Mouse (Mus musculus) ovary, adult 18-20 months (tissue): Measurements from ENCODE around the gene Rab11fip5.
A peak's percentile ranks its signal among the peaks of the same experiment; 100 is the strongest.

Source experiments
- DNase-seq: peaks from one replicate; pipeline ENCODE4 v3.0.0; 2022; ENCODE audit warnings: low spot score, mixed read lengths

Rab11fip5 gene

DNA sequence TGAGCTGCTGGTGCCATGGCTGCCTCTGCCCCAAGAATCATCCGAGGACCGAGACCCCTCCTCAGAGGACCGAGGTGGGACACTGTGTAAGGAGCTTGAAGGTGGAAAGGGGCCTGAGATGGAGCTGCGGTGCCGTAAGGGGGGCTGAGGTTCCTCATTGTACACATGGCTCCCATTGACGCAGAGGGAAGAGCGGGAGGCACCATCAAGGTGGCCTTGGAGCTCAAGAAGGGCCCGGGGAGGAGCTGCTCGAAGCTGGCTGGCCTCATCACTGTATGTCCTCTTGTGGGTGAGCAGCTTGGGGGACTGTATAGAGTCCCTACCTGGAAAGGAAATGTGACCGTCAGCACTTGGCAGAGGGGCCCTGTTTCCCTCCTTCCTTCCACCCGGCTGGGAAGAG is 26.3 kb downstream of the Rab11fip5 start:
- no peak for DNase-seq

DNA sequence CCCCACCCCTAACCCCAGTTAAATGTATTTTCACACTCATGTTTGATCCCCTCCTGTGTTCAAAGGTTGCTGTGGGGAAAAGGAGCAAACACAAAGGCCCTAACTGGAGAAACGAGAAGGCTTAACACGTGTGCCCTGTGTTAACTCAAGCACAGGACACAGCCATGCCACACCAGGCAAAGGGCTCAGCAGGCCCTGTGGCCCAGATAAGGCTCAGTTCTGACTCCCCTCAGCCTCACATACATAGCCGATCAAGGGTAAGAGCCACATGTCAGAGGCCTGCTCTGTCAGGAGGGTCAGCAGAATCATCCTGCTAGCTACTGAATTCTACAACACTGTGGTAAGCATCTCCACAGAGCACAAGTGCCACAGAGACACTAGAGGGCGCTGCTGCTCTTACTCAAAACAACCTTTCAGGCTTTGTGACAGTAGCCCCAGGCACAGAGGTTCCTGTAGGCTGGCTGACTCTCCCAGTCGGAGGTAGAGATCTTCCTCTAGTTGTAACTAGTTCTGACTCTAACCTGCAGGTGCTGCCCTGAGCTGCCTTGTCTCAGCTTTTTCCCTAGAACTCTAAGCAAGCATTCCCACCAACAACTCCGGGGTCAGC is 28.3 kb downstream of the Rab11fip5 start:
- peak; percentile 70 for DNase-seq

GRCm38 (mm10) chr6:85344929-85345328 is 29.5 kb downstream of the Rab11fip5 start:
- no peak for DNase-seq

DNA sequence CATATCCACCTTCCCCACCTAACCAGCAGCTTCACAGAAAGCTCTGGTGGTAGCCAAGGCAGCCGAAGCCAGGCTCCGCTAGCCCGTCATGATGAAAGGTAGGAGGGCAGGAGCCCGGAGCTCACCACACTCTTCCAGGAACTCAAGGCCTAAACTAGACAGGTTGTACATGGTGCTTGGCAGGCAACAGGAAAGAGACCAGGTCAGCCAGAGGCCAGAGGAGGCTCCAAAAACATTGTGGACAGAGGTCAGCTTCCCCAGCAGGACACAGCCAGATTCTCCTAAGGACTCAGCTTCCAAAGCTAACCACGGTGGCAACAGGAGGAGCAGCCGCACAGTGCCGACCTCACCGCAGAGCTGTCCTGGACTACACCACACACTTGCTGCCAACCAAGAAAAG is 31.4 kb downstream of the Rab11fip5 start:
- no peak for DNase-seq

DNA sequence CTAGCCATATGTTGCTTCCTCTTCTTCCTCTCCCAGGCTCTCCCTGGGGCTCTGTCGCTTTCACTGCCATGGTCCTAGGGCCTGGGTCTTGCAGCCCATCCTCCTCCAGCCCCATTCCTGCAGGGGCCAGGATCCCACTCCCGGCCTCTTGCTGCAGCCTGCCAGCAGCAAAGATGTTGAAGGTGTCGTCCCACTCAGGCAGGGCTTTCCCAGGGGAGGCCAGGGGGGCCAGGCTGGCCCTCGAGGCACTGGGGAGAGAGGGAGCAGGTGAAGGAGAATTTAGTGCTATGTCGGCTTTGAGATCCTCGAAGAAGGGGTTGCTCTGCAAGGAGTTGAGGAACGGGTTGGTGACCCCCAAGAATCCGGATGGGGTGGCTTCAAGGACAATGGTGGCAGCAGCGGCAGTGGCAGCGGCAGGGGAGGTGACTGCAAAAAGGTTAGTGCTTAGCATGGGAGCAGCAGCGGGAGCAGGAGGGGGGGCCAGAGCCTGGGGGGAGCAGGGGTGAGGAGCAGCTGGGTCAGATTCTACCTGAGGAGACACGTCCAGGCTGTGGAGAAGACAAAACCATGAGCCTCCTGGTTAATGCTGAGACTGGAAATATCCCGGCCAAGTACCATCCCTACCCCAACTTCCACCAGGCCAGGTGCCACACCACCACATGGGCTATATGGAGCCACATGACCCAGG is 32.5 kb downstream of the Rab11fip5 start:
- DNase-seq: no peak

GRCm38 (mm10) chr6:85340184-85340583 is 34.2 kb downstream of the Rab11fip5 start:
- no peak for DNase-seq

DNA sequence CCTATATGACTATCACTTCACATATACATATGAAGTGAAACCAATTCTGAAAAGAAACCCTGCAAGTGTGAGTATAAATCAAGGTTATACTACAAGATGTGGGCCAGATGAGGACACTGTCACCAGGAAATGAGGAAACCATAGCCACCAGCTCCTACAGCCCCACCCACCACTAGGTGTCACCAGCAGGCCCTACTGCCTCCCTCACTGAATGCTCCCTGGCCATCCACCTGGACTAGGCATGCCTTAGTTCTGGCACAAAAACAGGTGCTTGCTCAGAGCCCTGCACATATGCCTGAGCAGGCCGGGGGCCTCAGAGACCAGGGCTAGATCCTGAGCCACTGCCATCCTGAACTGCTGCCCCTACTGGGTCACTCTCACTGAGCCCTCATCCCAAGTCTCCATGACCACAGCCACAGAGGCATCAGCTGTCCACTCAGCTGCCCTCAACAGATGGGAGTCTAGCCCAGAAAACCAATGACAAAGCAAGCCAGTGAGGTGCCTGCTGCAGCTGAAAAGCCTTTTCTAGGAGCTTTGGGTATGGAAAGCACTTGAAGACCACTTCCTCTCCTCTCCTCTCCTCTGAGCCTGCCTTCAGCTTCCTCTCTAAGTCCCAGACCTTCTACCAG is 35.0 kb downstream of the Rab11fip5 start:
- DNase-seq: no peak

GRCm38 (mm10) chr6:85336944-85337343 is 37.5 kb downstream of the Rab11fip5 start:
- DNase-seq: no peak

GRCm38 (mm10) chr6:85335352-85335751 is 39.1 kb downstream of the Rab11fip5 start:
- DNase-seq: no peak

DNA sequence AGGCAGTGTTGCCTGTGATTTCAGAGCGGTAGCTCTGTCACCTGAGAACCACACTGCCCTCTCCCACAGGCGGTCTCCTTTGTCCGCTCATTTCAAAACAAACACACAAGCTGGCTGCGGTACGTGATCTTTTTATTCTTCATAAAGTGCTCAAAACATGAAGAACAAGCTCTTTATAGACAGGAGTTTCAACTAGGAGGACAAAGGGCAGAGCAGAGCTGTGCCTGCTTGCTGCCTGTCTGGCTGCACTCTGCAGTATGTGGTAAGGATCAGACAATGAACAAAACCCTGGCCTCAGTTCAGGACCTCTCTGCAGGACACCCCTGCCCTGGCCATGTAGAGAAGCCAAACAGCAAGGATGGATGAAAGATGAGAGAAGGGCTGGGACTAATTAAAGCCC is 39.6 kb downstream of the Rab11fip5 start:
- no peak for DNase-seq

GRCm38 (mm10) chr6:85334251-85334650 is 40.2 kb downstream of the Rab11fip5 start:
- DNase-seq: no peak

DNA sequence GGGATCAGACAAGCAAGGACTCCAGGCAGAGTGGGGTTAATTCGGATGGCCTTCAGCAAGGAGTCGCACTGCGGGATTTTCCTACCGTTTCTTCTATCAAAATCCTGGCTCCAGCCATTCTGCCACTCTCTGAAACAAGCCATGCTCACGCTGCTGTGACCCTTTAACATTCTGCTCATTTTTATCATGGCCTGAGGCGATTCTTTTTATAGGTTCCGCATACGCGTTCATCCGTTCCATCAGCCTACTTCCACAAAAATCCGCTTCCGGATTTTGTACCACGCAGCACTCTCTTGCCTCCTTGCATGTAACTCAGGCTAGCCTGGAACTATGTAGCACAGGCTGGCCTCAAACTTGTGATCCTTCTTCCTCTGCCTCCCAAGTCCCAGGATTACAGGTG is 40.7 kb downstream of the Rab11fip5 start:
- DNase-seq: no peak

DNA sequence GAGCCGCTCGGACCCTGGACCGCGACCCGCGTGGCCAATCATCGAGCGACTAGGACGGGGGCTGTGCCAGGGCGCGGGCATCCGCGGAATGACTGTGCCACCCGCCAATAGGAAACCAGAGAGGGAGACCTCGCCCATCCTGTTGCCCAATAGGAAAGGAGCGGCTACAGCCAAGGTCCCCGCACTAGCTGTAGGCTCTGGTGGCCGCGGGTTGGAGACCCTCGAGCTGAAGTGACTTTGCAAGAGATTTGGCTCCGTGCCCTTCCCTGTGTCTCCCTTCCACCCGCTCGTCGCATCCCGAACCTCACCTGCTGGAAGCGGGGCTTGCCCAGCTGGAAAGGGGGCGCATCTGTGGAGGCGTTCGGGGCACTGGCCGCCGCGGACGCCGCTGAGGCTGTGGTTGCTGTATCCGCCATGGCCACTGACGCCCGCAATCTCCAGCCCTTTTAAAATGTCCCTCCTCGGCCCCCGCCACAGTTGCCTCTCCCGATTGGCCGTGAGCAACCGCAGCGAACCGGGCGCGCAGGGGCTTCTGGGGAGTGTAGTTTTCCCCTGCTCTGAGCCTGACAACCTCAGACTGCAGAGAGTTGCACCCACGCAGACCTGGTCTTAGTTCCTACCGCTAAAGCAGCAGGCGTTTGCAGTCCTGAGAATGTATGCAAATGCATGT is 41.3 kb downstream of the Rab11fip5 start, which contains the start of gene Sfxn5:
TSS of gene Sfxn5 (minus strand) at position 423 of the 670 bp plus-strand sequence.
- peak; percentile 93 for DNase-seq

- no peak for DNase-seq
Measured at GRCm38 (mm10) chr6:85332351-85332999, 42.0 kb downstream of the Rab11fip5 start.

- DNase-seq: no peak
Measured at GRCm38 (mm10) chr6:85331736-85332135, 42.7 kb downstream of the Rab11fip5 start.

DNA sequence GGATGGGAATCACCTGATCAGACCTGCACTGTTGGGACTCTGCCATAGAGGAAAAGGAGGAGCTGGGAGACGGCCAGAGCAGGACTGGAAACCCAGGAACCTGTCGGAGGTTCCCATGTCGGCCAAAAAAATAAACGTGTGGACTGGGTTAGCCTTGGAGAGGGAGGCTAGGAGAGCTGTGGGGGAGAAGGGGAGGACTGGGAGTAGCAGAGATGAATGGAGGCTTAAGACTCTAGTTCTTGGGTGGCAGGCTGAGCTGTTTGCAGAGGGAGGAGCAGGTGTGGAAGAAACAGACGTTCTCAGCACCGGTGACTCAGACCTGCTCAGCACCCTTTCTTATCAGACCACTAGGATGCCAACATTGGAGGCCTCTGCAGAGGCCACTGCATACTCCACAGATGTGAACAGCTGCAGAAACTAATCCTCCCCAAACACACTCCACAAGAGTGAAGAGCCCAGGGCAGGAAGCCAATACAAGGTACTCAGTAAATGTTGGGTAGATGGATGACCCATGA is 43.2 kb downstream of the Rab11fip5 start:
- peak; percentile 38 for DNase-seq

DNA sequence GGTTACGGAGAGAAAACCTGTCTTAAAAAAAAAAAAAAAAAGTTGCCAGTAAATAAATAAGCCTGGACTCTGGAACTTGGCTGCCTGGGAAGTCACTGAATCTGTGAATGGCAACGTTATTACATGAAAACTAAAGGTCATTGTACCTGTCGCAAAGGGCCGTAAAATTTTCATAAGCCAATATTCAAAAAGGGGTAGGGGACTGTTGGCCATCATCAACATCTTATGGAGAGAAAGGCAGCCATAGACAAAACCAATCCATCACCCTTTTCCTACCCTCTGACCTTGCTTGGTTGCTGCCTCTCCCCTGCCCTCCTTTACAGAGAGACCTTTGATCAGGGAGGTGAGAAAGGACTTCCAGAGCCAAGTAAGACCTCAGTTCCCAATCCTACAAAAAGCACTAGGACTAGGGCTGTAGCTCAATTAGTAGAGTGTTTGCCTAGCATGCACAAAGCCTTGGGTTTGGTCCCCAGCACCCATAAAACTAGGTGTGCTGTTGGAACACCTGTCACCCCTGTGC is 44.7 kb downstream of the Rab11fip5 start:
- DNase-seq: no peak

DNA sequence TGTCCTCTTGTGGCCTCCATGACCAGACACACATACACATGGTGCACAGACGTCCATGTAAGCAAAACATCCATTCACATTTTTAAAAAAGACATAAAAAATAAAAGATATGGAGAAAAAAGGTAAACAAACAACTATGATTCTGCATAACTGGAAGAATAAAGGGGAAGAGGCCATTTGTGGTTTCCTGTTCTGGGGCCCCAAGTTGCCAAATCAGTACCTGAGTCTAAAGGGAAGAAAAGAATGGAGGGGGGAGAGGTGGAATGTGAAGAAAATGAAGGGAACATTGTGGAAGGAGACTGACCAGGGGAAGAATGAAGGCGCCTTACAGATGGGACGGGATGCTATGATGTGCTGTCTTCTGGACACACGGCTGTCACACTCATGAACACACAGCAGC is 47.9 kb downstream of the Rab11fip5 start:
- no peak for DNase-seq

- DNase-seq: no peak
Measured at GRCm38 (mm10) chr6:85325109-85325508, 49.3 kb downstream of the Rab11fip5 start.

- no peak for DNase-seq
Measured at GRCm38 (mm10) chr6:85320445-85320866, 54.0 kb downstream of the Rab11fip5 start.

DNA sequence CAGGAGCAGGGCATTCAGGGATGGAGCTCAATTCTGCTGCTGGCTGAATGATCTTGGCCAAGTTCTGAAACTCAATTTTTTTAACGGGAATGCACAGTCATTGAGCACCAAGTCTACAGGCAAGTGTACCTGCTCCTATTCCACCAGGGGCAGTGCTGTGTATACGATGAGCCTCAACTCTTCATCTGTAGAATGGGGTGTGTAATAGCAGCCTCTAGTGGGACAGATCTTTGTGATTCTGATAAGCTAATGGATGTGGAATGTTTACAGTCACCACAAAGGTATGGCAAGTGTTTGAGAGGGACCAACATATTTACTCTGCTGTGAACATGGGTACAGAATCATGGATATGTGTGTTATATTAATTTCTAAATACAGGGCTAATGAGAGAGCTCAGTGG is 58.2 kb downstream of the Rab11fip5 start:
- no peak for DNase-seq
